8 mouse cellular contexts compared by ENCODE assay signal in the genomic region with DNA sequence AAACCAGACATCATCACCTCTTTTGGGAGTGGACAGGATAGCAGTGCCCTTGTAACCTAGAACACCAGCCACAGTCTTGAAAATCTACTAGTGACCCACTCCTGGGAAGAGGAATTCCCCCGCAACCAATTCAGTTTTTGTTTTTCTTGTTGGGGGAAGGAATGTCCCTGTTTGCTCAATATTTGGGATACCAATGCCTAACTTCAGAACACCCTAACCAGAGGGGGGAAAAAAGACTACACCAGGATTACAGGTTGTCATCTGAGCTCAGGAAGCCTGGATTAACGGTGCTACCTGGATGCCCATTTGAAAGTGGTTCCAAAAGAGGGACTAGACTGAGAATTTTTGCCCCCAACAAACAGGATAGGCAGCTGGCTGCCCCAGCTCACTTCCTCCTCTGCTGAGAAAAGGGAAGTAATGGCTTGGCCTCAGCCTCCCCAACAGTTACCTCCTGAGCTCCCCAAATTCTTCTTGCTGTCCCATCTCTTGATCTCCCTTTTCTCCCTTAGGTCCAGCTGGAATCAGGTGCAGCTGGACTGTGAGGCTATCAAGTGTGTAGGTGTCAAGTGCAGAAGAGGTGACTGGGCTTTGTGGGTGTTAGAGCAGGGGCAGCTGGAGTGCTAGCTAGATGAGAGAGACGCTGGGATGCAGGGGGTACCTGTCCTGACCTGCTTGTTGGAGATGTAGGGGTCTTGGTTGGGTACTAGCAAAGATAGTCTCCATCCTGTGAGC. TPM values are rescaled to one million over a fixed set of nuclear protein-coding genes. Genes with fewer than 3 reads are reported as not detected.
DNase-seq lines count a peak whose midpoint lies in the region; ATAC-seq lines count a peak whose summit lies in the region.

No protein-coding gene starts in this region.

- no peak overlapping the region for H3K27ac ChIP-seq in kidney, embryonic 16.5 days (ENCODE audit: low read length)
- no peak overlapping the region for H3K27ac ChIP-seq in embryonic facial prominence, embryonic 15.5 days (replicated peaks)
- no peak overlapping the region for H3K27ac ChIP-seq in limb, embryonic 11.5 days (replicated peaks; ENCODE audit: low read depth, low read length)
- no peak overlapping the region for H3K27ac ChIP-seq in neural tube, embryonic 14.5 days (ENCODE audit: low read depth, low read length)

- DNase-seq in kidney, postnatal 10 days, result no peak
- DNase-seq in limb, embryonic 11.5 days (ENCODE audit: low spot score), result no peak
- DNase-seq in retina, postnatal 1 day, result no peak
- no peak for DNase-seq in adrenal gland, adult 18-20 months (ENCODE audit: low spot score in 2 of 2)
- DNase-seq in cerebellum, postnatal 25 days, result no peak

- peak overlapping the region; percentile 97 for H3K4me2 ChIP-seq in kidney, embryonic 16.5 days (replicated peaks; ENCODE audit: low read depth, low read length)
- H3K4me2 ChIP-seq in embryonic facial prominence, embryonic 15.5 days (replicated peaks), result peak overlapping the region; percentile 95
- peak overlapping the region; percentile 98 for H3K4me2 ChIP-seq in limb, embryonic 11.5 days (ENCODE audit: low read depth, severe bottlenecking)
- H3K4me2 ChIP-seq in neural tube, embryonic 14.5 days (ENCODE audit: low read depth, low read length), result peak overlapping the region; percentile 98

- peak overlapping the region; percentile 14; the same call in 1 of the 2 replicates for H3K9ac ChIP-seq in kidney, embryonic 16.5 days (replicated peaks; ENCODE audit: low read length)
- no peak overlapping the region for H3K9ac ChIP-seq in embryonic facial prominence, embryonic 15.5 days
- 0 out of 2 replicates have a peak overlapping the region, but pooled peaks have one; percentile 57 for H3K9ac ChIP-seq in limb, embryonic 11.5 days (ENCODE audit: low read length)
- H3K9ac ChIP-seq in neural tube, embryonic 14.5 days (replicated peaks; ENCODE audit: low read depth, low read length), result 0 out of 2 replicates have a peak overlapping the region, but pooled peaks have one; percentile 60

- H3K4me1 ChIP-seq in kidney, embryonic 16.5 days (ENCODE audit: insufficient read depth, low read length), result peaks cover 19% of the 10 kb centered on the region
- peaks cover 23% of the 10 kb centered on the region for H3K4me1 ChIP-seq in embryonic facial prominence, embryonic 15.5 days
- H3K4me1 ChIP-seq in limb, embryonic 11.5 days (ENCODE audit: control insufficient read depth, insufficient read depth, low read length), result peaks cover 6% of the 10 kb centered on the region; the same call in 1 of the 2 replicates
- H3K4me1 ChIP-seq in neural tube, embryonic 14.5 days (ENCODE audit: control insufficient read depth, insufficient read depth, low read length), result peaks cover 5% of the 10 kb centered on the region; the same call in 1 of the 2 replicates

- H3K36me3 ChIP-seq in kidney, embryonic 16.5 days (ENCODE audit: insufficient read depth, low read length), result no peaks in the 10 kb centered on the region
- H3K36me3 ChIP-seq in embryonic facial prominence, embryonic 15.5 days, result no peaks in the 10 kb centered on the region
- H3K36me3 ChIP-seq in limb, embryonic 11.5 days (ENCODE audit: control insufficient read depth, insufficient read depth, low read length), result no peaks in the 10 kb centered on the region
- H3K36me3 ChIP-seq in neural tube, embryonic 14.5 days (ENCODE audit: control insufficient read depth, insufficient read depth, low read length), result no peaks in the 10 kb centered on the region

- H3K27me3 ChIP-seq in kidney, embryonic 16.5 days (ENCODE audit: insufficient read depth, low read length), result peaks cover 11% of the 10 kb centered on the region
- peaks cover 18% of the 10 kb centered on the region for H3K27me3 ChIP-seq in embryonic facial prominence, embryonic 15.5 days
- H3K27me3 ChIP-seq in limb, embryonic 11.5 days (ENCODE audit: control insufficient read depth, insufficient read depth, low read length), result peaks cover 9% of the 10 kb centered on the region; the same call in 1 of the 2 replicates
- H3K27me3 ChIP-seq in neural tube, embryonic 14.5 days (ENCODE audit: control insufficient read depth, insufficient read depth, low read length), result no peaks in the 10 kb centered on the region

- ATAC-seq in kidney, embryonic 16.5 days (ENCODE audit: low FRiP score, low TSS enrichment), result no peak
- ATAC-seq in embryonic facial prominence, embryonic 15.5 days (ENCODE audit: insufficient number of reproducible peaks, low FRiP score, low TSS enrichment, low read depth), result no peak
- no peak for ATAC-seq in limb, embryonic 11.5 days (ENCODE audit: insufficient number of reproducible peaks, low FRiP score, low TSS enrichment, low read depth)
- no peak for ATAC-seq in neural tube, embryonic 14.5 days (ENCODE audit: low read depth)

- 78% methylated on average over 3 of the region's 3 CpGs for WGBS in kidney, embryonic 16.5 days
- WGBS in embryonic facial prominence, embryonic 15.5 days, result 57% methylated on average over 3 of the region's 3 CpGs
- 70% methylated on average over 3 of the region's 3 CpGs for WGBS in limb, embryonic 11.5 days
- WGBS in neural tube, embryonic 14.5 days, result 65% methylated on average over 3 of the region's 3 CpGs

- H3K4me3 ChIP-seq in kidney, embryonic 16.5 days (ENCODE audit: low read length), result peak overlapping the region; percentile 72
- peak overlapping the region; percentile 67 for H3K4me3 ChIP-seq in embryonic facial prominence, embryonic 15.5 days (replicated peaks)
- H3K4me3 ChIP-seq in limb, embryonic 11.5 days (ENCODE audit: low read depth, low read length), result peak overlapping the region; percentile 65
- H3K4me3 ChIP-seq in neural tube, embryonic 14.5 days (ENCODE audit: low read depth, low read length), result peak overlapping the region; percentile 59

- no peaks in the 10 kb centered on the region for H3K9me3 ChIP-seq in kidney, embryonic 16.5 days (ENCODE audit: low read length)
- H3K9me3 ChIP-seq in embryonic facial prominence, embryonic 15.5 days (replicated peaks), result no peaks in the 10 kb centered on the region
- no peaks in the 10 kb centered on the region for H3K9me3 ChIP-seq in limb, embryonic 11.5 days (ENCODE audit: control insufficient read depth, low read length)
- H3K9me3 ChIP-seq in neural tube, embryonic 14.5 days (ENCODE audit: control insufficient read depth, low read length), result no peaks in the 10 kb centered on the region

RNA-seq across cellular contexts. Expression of a gene that starts 1.2 kb away (rescaled TPM):
- 5.9 and 6.4 TPM in 2 replicates for polyA plus RNA-seq in kidney, embryonic 16.5 days (2015; fragmentation: Nextera tagmentation; extraction: Ambion mirVana)
- polyA plus RNA-seq in embryonic facial prominence, embryonic 15.5 days (2015; fragmentation: Nextera tagmentation; extraction: Ambion mirVana), result 5.5 and 6.3 TPM in 2 replicates
- polyA plus RNA-seq in limb, embryonic 11.5 days (2014; fragmentation: Nextera tagmentation; extraction: Ambion mirVana), result 5.6 and 6.2 TPM in 2 replicates
- polyA plus RNA-seq in neural tube, embryonic 14.5 days (2014; fragmentation: Nextera tagmentation; extraction: Ambion mirVana), result 4.2 and 4.9 TPM in 2 replicates
- total RNA-seq in adrenal gland, adult 18-20 months (2021), result 1 to 10 TPM; 2.7 to 3.5 TPM

RNA-seq across cellular contexts. Expression of a gene that starts 7.0 kb away (rescaled TPM):
- 159 and 170 TPM in 2 replicates for polyA plus RNA-seq in kidney, embryonic 16.5 days (2015; fragmentation: Nextera tagmentation; extraction: Ambion mirVana)
- 133 and 139 TPM in 2 replicates for polyA plus RNA-seq in embryonic facial prominence, embryonic 15.5 days (2015; fragmentation: Nextera tagmentation; extraction: Ambion mirVana)
- 90.5 and 92.0 TPM in 2 replicates for polyA plus RNA-seq in limb, embryonic 11.5 days (2014; fragmentation: Nextera tagmentation; extraction: Ambion mirVana)
- polyA plus RNA-seq in neural tube, embryonic 14.5 days (2014; fragmentation: Nextera tagmentation; extraction: Ambion mirVana), result 72.2 and 79.3 TPM in 2 replicates
- 10 to 100 TPM; 28.1 to 44.2 TPM for total RNA-seq in adrenal gland, adult 18-20 months (2021)

RNA-seq across cellular contexts. Expression of a gene that starts 7.2 kb away (rescaled TPM):
- polyA plus RNA-seq in kidney, embryonic 16.5 days (2015; fragmentation: Nextera tagmentation; extraction: Ambion mirVana), result 3.5 and 3.8 TPM in 2 replicates
- polyA plus RNA-seq in embryonic facial prominence, embryonic 15.5 days (2015; fragmentation: Nextera tagmentation; extraction: Ambion mirVana), result 3.9 and 4.7 TPM in 2 replicates
- polyA plus RNA-seq in limb, embryonic 11.5 days (2014; fragmentation: Nextera tagmentation; extraction: Ambion mirVana), result 5.2 and 5.7 TPM in 2 replicates
- 14.3 and 15.0 TPM in 2 replicates for polyA plus RNA-seq in neural tube, embryonic 14.5 days (2014; fragmentation: Nextera tagmentation; extraction: Ambion mirVana)
- under 1 TPM in 1 of 2 experiments, not detected in 1; 0.06 TPM for total RNA-seq in adrenal gland, adult 18-20 months (2021)

RNA-seq across cellular contexts. Expression of a gene that starts 16.4 kb away (rescaled TPM):
- 1,922 and 2,030 TPM in 2 replicates for polyA plus RNA-seq in kidney, embryonic 16.5 days (2015; fragmentation: Nextera tagmentation; extraction: Ambion mirVana)
- 1,563 and 1,577 TPM in 2 replicates for polyA plus RNA-seq in embryonic facial prominence, embryonic 15.5 days (2015; fragmentation: Nextera tagmentation; extraction: Ambion mirVana)
- polyA plus RNA-seq in limb, embryonic 11.5 days (2014; fragmentation: Nextera tagmentation; extraction: Ambion mirVana), result 1,903 and 1,914 TPM in 2 replicates
- 1,278 and 1,406 TPM in 2 replicates for polyA plus RNA-seq in neural tube, embryonic 14.5 days (2014; fragmentation: Nextera tagmentation; extraction: Ambion mirVana)
- total RNA-seq in adrenal gland, adult 18-20 months (2021), result 1,000 to 10,000 TPM; 2,801 to 2,860 TPM

RNA-seq across cellular contexts. Expression of a gene that starts 33.4 kb away (rescaled TPM):
- polyA plus RNA-seq in kidney, embryonic 16.5 days (2015; fragmentation: Nextera tagmentation; extraction: Ambion mirVana), result 0.63 and 0.81 TPM in 2 replicates
- 3.2 and 6.2 TPM in 2 replicates for polyA plus RNA-seq in embryonic facial prominence, embryonic 15.5 days (2015; fragmentation: Nextera tagmentation; extraction: Ambion mirVana)
- 0.87 and 1.3 TPM in 2 replicates for polyA plus RNA-seq in limb, embryonic 11.5 days (2014; fragmentation: Nextera tagmentation; extraction: Ambion mirVana)
- 3.2 and 4.2 TPM in 2 replicates for polyA plus RNA-seq in neural tube, embryonic 14.5 days (2014; fragmentation: Nextera tagmentation; extraction: Ambion mirVana)
- not detected for total RNA-seq in adrenal gland, adult 18-20 months (2021)
